Mouse (Mus musculus) lung, postnatal 0 days (tissue): ENCODE measurements around the gene Arhgap8.

ENCODE experiments used
- CTCF ChIP-seq: IDR thresholded peaks from 2 replicates; pipeline ENCODE4 v1.5.1; 2016; ENCODE audit warnings: antibody characterized with exemption, mild to moderate bottlenecking
- EP300 ChIP-seq: IDR thresholded peaks from 2 replicates; pipeline ENCODE4 v1.6.1; 2016; ENCODE audit warnings: antibody characterized with exemption, mild to moderate bottlenecking, control low read depth

- TF ChIP-seq EP300 = no peak
- TF ChIP-seq CTCF = no peak
Observed at GRCm38 (mm10) chr15:84738246-84738645, 18.4 kb downstream of the Arhgap8 start.
